Mouse (Mus musculus) heart, adult 8-10 months (tissue): ENCODE data around the gene Camk1. TPM values are rescaled to one million over a fixed set of nuclear protein-coding genes. Genes with fewer than 3 reads are reported as not detected.

ENCODE experiments used
- DNase-seq: peaks from one replicate; pipeline ENCODE4 v3.0.0; 2022; ENCODE audit warnings: low spot score
- total RNA-seq, 4 experiments: library from RNA; stranded (reverse); gene quantifications; 2 replicates each; pipeline ENCODE4 v1.2.4; 2022

Camk1 gene
- 10 to 100 TPM; 60.0 to 79.3 (median 71.7) TPM for total RNA-seq

DNA sequence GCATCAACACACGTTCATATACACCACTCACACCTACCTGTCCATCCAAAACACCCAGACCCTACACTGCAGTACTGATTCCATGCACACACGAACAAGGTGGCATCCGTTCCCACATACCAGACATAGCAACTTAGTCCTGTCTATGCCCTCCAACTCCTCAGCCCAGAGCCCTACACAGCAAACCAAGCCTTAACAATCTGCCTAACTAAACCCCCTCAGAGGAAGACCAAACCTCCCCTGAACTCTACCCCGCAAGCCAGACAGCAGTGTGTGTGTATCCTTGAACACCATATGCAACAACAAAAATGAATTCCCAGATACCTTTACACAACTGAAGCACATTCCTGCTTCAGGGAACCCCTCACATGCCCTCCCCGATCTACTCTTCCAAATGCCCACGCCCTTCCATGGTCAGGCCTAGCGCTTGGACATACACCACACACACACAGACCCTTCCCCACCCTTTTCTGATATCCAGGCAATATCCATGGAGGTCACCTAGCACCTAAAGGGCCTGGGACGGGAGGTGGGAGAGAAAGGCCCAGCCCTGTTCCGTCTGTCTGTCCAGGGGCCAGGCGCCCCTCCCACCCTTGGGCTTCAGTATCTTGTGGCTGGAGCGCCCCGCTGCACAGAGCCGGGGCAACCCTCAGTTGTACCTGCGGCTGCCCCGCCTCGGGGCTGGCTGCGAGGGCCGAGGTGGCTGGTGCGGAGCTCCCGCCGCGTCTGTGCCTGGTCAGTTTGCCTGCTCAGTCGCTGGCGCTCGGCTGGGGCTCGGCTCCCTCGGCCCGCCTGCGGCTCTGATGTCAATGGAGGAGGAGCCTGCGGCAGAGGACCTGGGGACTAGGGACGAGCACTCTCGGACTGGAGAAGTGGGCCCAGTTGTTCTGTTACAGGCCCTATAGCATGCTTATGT, at the start of gene Camk1:
Gene Camk1 (minus strand): TSS at position 808 of the 916 bp plus-strand sequence.
- DNase-seq: peak; percentile 86

DNA sequence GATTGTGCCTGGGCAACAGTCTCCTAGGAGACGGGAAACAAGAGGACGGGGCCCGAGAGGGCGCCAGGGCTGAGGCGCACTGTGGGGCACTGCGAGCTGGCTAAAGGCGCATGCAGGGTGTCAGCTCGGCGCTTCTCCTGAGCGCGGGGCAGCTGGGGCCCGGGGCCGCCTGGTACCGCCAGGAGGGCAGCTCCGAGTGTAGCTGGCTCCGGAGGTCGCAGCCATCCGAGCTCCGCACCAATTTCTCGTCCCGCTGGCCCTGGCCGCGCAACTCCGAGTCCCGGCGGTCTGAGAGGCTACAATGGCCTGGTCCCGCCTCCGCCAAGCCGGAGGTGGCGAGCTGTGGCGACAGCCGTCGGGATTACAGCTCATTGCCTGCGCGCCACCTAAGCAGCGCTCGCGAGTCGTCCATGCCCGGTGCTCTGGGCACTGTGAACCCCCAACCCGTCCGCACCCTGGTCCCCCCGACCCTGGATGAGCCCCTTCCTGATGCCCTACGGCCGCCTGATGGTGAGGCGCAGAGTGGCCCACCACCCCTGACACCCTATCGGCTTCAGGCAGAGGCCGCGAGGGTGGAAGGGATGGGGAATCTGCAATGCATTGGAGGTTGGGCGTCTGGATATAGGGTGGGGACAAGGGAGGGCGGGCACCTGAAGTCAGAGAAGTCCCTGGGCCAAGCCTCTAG, 48.7 kb upstream of the Camk1 start:
- DNase-seq: no peak

DNA sequence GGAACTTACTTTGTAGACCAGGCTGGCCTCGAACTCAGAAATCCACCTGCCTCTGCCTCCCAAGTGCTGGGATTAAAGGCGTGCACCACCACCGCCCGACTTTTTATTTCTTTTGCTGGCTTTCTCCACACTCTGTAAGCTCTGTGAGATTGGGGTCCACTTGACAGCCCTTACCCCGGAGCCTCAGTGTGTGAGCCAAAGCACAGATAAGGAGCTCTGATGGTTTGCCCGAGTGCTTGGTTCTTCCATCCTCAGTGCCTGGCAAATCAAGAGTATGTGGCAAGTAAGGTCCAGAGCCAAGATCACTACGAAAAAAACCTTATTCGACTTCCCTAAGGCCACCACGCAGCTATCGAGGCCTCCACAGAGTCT, 48.2 kb upstream of the Camk1 start:
- DNase-seq: no peak

DNA sequence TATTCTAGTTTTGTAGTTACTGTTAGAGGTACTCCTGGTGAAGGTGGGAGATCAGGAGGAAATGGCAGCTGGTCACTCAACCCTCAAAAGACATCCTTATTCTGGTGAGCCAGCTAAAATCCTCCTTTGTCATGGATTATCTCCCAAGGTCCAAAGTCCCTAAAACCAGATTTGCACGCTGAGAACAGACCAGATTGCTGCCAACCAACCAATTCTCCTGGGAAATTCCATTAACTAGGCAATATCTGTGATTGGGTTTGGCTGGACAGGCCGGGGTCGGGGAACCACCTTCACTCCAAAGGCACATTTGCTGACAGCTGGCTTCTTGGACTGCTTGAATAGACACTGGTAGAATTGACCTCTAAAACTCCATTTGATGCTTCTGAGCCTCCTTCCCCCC, 46.9 kb upstream of the Camk1 start:
- no peak for DNase-seq

DNA sequence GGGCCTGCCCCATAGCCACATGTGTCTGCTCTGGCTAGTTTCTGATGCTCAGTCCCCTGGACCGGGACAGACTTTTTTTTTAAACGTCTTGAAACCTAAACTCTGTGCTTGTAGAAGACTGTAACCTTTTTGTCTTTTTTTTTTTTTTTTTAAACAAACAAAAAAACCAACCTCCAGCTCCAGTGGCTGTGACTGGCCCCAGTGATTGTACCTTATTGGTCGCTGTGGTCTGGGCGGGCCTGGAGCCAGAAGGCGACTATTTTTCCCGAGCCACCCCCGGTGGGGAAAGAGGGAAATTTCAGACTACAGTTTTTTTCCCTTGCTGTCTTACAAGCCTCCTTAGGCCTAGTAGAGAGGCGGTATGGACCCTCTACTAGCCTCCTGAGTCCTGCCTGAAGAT, 45.2 kb upstream of the Camk1 start, which contains the start of gene Ttll3:
Gene Ttll3 (plus strand): TSS at position 301 of the 400 bp plus-strand sequence.
- no peak for DNase-seq

DNA sequence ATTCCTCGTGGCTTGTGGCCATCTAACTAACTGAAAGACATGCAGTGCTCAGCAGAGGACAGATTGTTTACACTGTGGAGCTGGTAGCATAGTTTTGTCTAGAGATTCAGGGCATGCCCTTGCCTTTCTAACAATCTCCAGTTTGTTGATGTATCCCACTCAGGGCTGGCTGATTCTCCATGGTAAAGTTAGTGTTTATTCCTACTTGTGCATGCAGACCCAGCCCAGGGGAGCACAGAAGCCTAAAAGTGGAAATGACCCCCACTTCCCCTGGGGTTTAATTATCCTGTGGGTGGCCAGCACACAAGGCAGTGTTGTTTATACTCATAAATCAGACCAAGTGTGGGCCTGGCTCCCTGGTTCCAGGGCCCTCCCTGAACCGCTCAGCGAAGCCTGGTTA, 42.2 kb upstream of the Camk1 start:
- DNase-seq: no peak

DNA sequence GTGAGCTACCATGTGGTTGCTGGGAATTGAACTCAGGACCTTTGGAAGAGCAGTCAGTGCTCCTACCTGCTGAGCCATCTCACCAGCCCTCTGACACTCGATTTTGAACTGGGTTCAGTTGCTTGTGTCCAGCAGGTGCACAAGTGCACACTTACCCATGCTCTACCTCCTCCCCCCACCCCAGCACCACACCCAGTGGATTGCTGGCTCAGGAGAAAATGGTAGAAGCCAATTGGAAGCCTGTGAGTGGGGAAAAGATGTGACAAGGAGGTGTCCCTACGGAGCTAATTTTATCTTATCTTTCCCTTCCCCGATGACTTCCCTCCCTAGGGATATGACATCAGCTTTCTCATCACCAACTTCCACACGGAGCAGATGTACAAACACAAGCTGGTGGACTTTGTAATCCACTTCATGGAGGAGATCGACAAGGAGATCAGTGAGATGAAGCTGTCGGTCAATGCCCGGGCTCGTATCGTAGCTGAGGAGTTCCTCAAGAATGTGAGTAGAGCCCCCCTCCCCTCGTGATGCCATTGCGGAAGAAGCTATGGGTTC, 41.5 kb upstream of the Camk1 start:
- DNase-seq: no peak

DNA sequence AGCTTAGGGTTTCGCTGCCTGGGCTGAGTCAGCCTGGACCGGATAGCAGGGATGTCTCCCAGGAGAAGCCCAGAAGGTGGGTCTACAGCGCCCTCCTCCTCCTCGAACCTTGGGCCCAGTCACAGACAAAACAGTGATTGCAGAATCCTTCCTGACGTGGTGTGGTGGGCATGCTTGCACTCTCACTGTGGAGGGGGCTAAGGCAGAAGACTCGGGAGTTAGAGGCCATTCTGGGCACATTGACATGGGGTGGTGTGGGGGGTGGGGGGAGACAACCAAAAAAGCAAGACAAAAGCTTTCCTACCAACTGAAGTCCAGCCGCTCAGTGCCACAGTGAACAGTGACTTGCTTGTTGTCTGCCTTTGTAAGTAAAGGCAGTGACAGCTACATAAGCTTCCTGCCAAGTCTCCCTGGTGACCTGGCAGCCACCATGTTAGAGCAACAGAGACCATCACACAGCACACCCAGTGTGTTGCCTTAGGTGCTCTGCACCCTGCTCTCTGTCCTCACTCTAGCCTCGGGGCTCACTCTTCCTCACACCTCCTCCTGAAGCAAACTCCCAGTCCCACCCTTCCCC, 40.7 kb upstream of the Camk1 start:
- no peak for DNase-seq

DNA sequence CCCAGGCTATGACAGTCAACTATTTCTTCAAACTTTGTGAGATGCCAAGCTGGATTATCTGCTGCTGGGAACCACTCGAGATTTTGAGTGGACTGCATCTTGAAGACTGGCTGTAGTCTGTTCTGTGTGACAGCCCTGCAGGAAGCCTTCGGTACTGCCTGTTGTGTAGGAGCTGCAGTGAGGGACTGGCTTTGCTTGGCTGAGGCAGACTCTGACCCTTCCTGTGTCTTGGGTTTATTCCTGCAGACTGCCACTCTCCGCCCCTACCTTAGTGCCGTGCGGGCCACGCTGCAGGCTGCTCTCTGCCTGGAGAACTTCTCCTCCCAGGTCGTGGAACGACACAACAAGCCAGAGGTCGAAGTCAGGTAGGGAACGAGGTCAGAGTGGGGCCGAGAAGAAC, 36.7 kb upstream of the Camk1 start:
- no peak for DNase-seq

DNA sequence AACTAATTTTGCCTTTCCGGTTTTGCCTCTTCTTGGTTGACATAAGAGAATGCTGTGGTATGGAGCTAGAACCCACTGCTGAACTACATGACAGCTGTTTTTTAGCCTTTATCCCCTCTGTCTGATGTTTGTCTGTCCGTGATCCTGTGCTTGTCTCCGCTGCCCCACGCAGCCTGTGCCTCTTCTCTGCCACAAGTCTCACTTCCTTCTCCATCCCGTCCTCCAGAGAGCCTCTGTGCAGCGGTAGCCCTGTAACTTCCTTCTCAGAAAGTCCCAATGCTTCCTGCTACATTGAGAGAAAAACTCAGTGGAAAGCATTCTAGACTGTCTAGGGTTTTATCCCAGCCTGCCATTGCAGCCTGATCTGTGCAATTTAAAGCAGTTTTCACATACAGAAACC, 35.5 kb upstream of the Camk1 start:
- DNase-seq: no peak

DNA sequence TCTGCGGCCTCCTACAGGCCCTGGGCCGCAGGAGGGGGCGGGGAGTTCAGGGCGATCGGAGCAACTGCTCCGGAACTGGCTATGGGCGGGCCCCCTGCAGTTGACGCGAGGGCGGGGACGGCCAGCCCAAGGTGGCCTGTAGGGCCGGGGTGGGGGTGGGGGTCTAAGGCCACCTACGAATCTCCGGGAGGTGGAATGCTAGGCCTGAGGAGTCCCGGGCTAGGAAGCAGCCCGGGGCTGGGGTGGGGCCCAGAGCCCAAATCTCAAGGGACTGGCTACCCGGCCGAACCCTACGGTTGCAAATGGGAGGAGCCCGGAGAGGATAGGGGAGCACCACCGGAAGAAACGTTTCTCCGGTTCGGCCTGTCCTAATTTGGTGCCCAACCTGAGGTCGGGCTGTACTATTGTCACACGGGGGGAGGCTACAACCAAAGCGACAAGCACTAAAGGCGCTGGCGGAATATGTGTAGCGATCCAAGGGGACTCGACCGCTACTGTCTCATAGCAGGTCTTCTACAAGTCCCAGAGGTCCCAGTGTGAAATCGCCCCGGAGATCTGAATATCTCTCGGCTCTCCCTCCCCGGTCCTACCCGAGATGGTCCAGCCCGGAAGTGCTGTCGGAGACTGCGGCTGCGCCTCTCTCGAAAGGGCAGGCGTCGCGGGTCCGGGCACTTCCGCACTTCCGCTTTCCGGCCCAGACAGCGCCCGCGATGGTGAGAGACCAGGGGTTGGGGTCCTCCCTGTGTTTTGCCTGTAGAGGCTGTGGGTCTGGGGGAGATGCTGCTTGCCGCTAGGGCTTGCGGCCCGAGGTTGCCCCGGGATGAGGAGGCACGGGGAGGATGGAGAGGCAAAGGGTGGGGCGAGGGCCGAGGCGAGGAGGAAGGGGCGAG, 34.0 kb upstream of the Camk1 start, which contains the start of the genes Tada3 and Arpc4:
Gene Tada3 (minus strand): TSS at position 388 of the 890 bp plus-strand sequence.
Gene Arpc4 (plus strand): TSS at position 620 of the 890 bp plus-strand sequence.
- DNase-seq: peak; percentile 90

DNA sequence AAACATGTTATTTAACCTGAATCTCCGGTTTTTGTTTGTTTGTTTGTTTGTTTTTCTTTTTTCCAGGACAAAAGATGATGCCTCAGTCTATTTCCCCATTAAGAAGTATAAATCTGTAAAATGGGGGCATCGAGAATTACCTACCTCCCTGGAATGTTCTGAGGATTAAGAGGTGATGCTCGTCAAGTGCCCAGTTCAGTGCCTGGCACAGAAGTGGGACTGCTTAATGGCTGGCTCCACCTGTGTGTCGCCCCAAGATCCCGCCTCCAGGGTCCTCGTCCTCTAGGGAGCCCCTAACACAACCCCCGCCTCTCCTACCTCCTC, 33.4 kb upstream of the Camk1 start:
- DNase-seq: no peak

DNA sequence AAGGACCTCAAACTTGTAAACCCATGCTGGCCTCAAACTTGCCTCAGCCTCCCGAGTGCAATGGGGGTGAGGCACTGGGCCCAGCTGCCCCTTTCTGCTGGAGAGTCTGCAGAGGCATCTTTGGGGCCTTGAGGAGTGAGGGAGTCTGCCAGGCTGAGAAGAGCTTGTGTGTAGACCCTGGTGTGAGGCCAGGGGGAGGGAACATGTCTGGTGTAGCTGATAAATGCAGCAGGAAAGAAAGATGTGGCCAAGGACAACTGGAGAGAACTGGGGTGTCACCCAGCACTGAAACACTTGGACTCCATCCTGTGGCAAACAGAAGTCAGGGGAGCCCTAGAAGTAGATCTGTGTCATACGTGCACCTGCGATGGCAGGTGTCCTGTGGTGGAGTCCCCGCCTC, 29.7 kb upstream of the Camk1 start:
- no peak for DNase-seq

DNA sequence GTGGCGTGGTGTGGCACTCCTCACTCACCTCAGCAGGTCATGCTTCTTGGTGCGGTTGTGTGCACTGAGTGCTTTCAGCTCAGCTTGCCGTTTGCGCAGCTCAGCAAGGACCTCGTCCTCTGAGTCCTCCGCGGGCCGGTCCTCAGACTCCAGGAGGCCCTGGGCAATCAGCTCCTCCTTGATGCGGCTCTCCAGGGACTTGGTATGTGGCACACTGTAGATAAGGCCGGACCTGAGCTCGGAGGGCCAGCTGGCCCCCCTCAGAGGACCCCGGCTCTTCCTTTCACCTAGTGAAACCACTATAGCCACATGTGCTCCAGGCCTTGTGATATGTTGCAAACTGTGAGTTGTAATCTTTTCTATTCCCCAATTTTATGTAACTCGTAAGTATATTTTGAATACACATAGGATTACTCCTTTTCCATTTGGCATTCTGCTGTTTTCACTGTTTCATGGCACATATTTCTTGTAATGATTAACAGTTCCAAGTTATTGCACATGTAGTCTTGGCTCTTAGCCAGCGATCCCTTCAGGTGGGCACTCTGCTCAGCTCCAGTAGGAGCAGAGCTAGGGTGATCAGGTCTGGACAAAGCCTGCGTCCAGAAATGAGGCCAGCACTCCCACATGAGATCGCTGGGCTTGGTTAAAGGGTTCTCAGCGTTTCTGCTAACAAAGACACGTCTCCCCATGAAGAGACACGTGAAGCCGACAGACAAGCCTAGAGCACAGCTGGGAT, 26.6 kb upstream of the Camk1 start:
- DNase-seq: no peak

DNA sequence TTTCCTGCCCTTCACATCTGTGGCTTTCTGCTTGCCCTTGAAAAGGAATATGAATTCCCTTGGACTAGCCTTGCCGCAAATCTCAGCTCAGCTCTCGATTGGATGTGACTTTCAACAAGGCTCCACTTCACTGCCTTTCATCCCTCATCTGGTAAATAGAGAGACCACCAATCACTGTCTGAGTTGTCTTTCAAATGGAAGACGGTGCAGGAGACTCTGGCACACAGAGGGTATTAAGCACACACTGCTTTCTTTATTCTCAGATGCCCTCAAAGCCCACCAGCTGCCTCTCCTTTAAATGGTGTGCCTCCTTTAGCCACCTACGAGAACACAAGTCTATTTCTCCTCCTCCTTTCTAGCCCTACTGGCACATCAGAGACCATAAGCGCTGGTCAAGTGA, 24.8 kb upstream of the Camk1 start:
- DNase-seq: no peak

DNA sequence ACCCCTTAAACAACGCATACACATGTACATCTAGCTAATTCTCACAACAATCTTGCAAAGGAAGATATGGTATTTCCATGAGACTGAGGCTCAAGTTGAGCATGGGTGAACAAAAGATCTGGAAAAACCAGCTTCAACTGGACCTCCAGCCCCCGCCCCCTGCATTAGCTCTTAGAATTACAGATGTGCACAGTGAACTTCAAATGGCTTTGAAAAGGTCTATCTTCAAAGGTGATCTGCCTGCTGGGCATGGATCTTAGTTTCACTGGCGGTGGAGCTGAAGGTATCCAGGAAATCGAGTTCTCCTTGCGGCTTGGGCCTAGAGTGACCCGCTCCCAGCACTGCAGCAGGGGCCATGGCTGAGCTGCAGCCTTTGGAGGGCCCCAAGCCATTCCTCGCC, 24.3 kb upstream of the Camk1 start:
- DNase-seq: no peak

DNA sequence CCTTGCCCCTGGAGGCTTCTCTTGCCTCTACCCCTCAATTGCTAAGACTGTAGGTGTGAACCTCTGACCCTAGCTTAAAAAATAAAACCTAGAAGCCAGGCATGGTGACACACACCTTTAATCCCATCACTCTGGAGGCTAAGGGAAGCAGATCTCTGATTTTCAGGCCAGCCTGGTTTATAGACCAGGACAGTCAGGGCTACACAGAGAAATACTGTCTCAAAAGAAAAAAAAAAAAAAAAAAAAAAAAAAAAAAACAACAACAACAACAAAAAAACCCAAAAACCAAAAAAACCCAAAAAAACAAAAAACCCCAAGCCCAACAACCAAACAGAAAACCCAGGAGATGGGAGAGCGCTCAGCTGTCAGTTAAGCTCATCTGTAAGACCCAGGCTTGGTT, 23.8 kb upstream of the Camk1 start:
- no peak for DNase-seq

DNA sequence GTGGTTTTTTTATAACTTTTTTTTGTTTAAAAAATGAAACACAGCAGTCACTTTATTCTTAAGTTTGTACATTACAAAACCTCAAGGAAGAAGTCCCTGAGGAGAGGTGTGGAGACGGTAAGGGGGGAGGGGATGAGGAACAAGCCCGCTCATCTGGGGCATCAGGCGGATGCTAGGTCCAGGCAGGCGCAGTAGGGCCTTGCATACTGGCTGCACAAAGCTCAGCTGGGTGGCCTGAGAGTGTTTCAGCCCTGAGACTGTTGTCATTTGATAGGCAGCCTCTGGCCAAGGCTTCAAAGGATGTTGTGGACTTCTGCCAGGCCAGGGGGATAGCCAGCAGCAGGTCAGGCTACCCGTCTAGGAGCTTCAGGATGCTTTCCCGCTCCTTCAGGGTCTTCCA, 22.9 kb upstream of the Camk1 start:
- DNase-seq: no peak

DNA sequence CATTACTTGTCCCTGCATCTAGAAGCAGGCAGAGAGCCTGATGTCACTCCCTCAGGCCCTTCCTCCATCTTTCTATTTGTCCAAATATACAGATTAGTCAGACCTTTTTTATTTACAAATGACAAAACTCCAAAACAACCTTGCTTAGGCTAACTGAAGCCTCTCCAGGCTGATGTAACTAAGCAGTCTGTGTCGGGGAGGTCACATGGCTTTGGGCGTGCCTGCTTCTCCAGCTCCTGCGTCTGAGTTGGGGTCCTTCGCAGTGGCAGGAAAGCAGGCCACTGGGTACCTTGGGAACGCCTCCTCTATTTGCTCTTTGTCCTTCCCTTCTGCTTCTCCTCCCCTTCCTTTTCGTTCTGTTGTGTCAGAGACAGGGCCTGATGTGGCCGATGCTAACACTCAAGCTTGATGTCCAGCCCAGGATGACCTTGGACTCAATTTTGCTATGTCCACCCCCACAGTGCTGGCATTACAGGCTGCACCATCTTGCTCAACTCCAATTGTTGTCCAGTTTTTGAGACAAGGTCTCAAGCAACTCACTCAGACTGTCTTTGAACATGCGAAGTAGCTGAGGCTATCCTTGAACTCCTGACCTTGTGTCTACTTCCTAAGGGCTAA, 20.8 kb upstream of the Camk1 start:
- no peak for DNase-seq

DNA sequence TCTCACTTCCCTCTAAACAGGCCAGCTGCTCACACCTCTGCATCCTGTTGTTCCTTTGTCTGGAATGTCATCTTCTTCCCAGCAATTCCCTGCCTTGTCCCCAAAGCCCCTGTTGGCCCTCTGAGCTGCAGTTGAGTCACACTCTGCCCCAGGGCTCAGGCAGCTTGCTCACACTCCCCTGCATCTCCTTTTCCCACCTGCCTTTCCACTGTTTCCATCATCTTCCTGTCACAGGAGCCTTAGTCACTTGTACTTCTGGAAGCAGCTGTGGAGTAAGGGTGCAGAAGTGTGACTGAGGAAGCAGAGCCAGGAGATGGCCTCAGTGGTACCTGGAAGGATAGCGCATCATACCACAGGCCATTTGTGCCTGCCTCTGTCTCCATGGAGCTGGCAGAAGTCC, 18.5 kb upstream of the Camk1 start:
- DNase-seq: no peak
